Mouse (Mus musculus) activated CD4-positive, CD25-positive, alpha-beta regulatory T cell, adult 9 weeks (primary cell): ENCODE data around the gene Tmprss5. TPM values are rescaled to one million over a fixed set of nuclear protein-coding genes. Genes with fewer than 3 reads are reported as not detected.

ENCODE experiments used
- polyA plus RNA-seq: library from polyadenylated mRNA; unstranded; fragments of 100-300 nt; shearing (Covaris generic); gene quantifications from one replicate; pipeline ENCODE4 v1.2.1, GENCODE M21; 2017

Gene Tmprss5
- polyA plus RNA-seq = not detected

GRCm38 (mm10) chr9:49081107-49081506 lies at the start of gene Tmprss5:
Gene Tmprss5, plus strand, starts transcription at chr9:49081260.

DNA sequence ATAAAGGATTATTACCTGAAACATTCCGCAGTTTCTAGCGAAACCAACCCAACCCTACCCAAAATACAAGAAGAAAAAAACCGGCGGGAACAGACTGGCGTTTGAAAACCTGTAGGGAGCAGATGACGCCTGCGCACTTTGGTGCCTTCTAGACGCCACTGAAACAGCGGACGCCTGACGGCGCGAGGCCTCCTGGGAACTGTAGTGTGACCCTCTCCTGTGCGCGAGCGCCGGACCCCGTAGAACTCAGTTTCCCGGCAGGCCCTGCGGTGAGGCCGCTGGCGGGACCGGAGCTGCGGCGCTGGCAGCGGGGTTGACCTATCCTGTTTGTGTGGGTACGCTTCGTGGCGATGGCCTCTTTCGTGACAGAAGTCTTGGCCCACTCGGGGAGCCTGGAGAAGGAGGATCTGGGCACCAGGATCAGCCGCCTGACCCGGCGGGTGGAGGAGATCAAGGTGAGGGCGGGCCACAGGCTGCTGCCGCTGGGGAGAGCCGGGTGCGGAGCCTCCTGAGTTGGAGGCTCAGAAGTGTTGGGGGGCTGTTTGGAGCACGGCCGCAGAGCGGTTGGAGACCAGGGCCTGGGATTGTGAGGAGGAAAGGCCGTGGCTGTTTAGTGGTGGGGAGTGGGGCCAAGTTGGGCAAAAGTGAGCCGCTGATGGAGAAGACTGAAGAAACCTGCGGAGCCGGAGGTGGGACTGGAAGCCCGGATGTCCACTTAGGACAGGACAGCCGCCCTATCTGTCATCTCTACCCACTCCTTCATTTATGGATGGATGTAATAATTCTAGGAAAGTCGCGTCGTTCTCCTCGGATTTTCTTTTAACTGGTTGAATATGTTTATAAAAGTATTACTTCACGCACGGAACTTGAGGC lies 25.5 kb upstream of the Tmprss5 start, which contains the start of gene Zw10:
Gene Zw10, plus strand, starts transcription at position 281 of the 873 bp plus-strand sequence.

Other genes starting within 250 kb of the Tmprss5 start
- 0.29 TPM for gene Zbtb16, start 245.0 kb upstream of the Tmprss5 start, polyA plus RNA-seq
- gene Htr3a, start 170.2 kb upstream of the Tmprss5 start, polyA plus RNA-seq = not detected
- gene Htr3b, start 116.3 kb upstream of the Tmprss5 start, polyA plus RNA-seq = not detected
- 49.7 TPM for gene Usp28, start 95.9 kb upstream of the Tmprss5 start, polyA plus RNA-seq
- 57.2 TPM for gene Zw10, start 25.6 kb upstream of the Tmprss5 start, polyA plus RNA-seq
- not detected for gene Gm4894, start 169.3 kb downstream of the Tmprss5 start, polyA plus RNA-seq